Mouse (Mus musculus) myocyte (in vitro differentiated cells): ENCODE measurements around the gene Epb41l3. TPM values are rescaled to one million over a fixed set of nuclear protein-coding genes. Genes with fewer than 3 reads are reported as not detected.

Experiments used
- H3K27me3 ChIP-seq: one replicate; pipeline ENCODE4 v1.6.1; 2011; ENCODE audit not compliant: control insufficient read depth, insufficient read depth, insufficient read length
- H3K36me3 ChIP-seq: one replicate; pipeline ENCODE4 v1.6.1; 2011; ENCODE audit not compliant: control insufficient read depth, insufficient read depth
- H3K4me2 ChIP-seq: one replicate; pipeline ENCODE4 v1.6.1; 2011; ENCODE audit warnings: low read depth, control low read depth
- H3K4me3 ChIP-seq: one replicate; pipeline ENCODE4 v1.5.1; 2011; ENCODE audit warnings: mild to moderate bottlenecking, control low read depth, moderate library complexity
- H3K79me2 ChIP-seq: one replicate; pipeline ENCODE4 v1.6.1; 2011; ENCODE audit not compliant: control insufficient read depth, insufficient read depth
- H3ac ChIP-seq: one replicate; pipeline ENCODE4 v1.6.1; 2011; ENCODE audit not compliant: control insufficient read depth, insufficient read length
- CEBPB ChIP-seq: IDR thresholded peaks from 2 replicates; pipeline ENCODE4 v1.6.1; 2011; ENCODE audit warnings: mild to moderate bottlenecking, moderate library complexity; ENCODE audit not compliant: poor library complexity, insufficient read depth, severe bottlenecking
- E2F4 ChIP-seq: IDR thresholded peaks from one replicate; pipeline ENCODE4 v1.6.1; 2011; ENCODE audit warnings: mild to moderate bottlenecking, control low read depth, moderate library complexity; ENCODE audit not compliant: insufficient read depth
- MAX ChIP-seq: IDR thresholded peaks from one replicate; pipeline ENCODE4 v1.6.1; 2011; ENCODE audit warnings: low read depth, mild to moderate bottlenecking, control low read depth
- MYOD1 ChIP-seq, 3 experiments: IDR thresholded peaks; one replicate each; pipeline ENCODE4 v1.6.1; 2011; ENCODE audit warnings: control low read depth in 2 of 3, low read depth in 2 of 3, mild to moderate bottlenecking in 2 of 3, moderate library complexity in 1 of 3; ENCODE audit not compliant: insufficient read length in 2 of 3, control insufficient read depth in 1 of 3
- MYOG ChIP-seq, 3 experiments: IDR thresholded peaks; one replicate each; pipeline ENCODE4 v1.6.1; 2011; ENCODE audit warnings: control low read depth in 2 of 3, low read depth in 2 of 3, mild to moderate bottlenecking in 2 of 3; ENCODE audit not compliant: insufficient read length in 2 of 3, control insufficient read depth in 1 of 3, insufficient read depth in 1 of 3
- POLR2A ChIP-seq: IDR thresholded peaks from one replicate; pipeline ENCODE4 v1.6.1; 2011; ENCODE audit warnings: low read depth, mild to moderate bottlenecking, control low read depth, moderate library complexity; ENCODE audit not compliant: insufficient read length
- POLR2AphosphoS2 ChIP-seq: IDR thresholded peaks from one replicate; pipeline ENCODE4 v1.6.1; 2011; ENCODE audit warnings: low read depth, control low read depth; ENCODE audit not compliant: insufficient read length
- REST ChIP-seq: IDR thresholded peaks from one replicate; pipeline ENCODE4 v1.6.1; 2011; ENCODE audit warnings: mild to moderate bottlenecking, control low read depth, moderate library complexity; ENCODE audit not compliant: insufficient read depth, insufficient read length
- SRF ChIP-seq: IDR thresholded peaks from one replicate; pipeline ENCODE4 v1.6.1; 2011; ENCODE audit warnings: low read depth; ENCODE audit not compliant: control insufficient read depth, insufficient read length
- TCF12 ChIP-seq: IDR thresholded peaks from one replicate; pipeline ENCODE4 v1.6.1; 2011; ENCODE audit warnings: mild to moderate bottlenecking, control low read depth; ENCODE audit not compliant: poor library complexity, insufficient read depth, severe bottlenecking
- TCF3 ChIP-seq: IDR thresholded peaks from one replicate; pipeline ENCODE4 v1.6.1; 2011; ENCODE audit warnings: low read depth, control low read depth; ENCODE audit not compliant: insufficient read length
- USF1 ChIP-seq: IDR thresholded peaks from one replicate; pipeline ENCODE4 v1.6.1; 2011; ENCODE audit warnings: low read depth, mild to moderate bottlenecking, control low read depth, moderate library complexity
- polyA plus RNA-seq: library from polyadenylated mRNA; unstranded; fragments of >200 nt; fragmentation: generic; extraction: Trizol; gene quantifications from one replicate; pipeline ENCODE4 v1.2.1, GENCODE M21; 2012; ENCODE audit warnings: missing spikeins

Epb41l3 gene
- polyA plus RNA-seq, 1 experiment = 19.5 TPM

- Histone ChIP-seq H3K4me2 (no peak overlapping the region), H3ac (no peak overlapping the region), H3K36me3 (no peaks in the 10 kb centered on the region), H3K4me3 (no peak overlapping the region), H3K27me3 (no peaks in the 10 kb centered on the region), H3K79me2 (no peaks in the 10 kb centered on the region)
- no peak for TF ChIP-seq POLR2A
These were observed 245.0 kb downstream of the Epb41l3 start for GRCm38 (mm10) chr17:69320496-69320895.

- TF ChIP-seq POLR2A = no peak
- TF ChIP-seq USF1 = no peak
- no peak for TF ChIP-seq MYOD1 (IDR thresholded peaks at IDR 0.05; ENCODE audit: control insufficient read depth in 1 of 3, insufficient read length in 2 of 3, low read depth in 2 of 3)
- TF ChIP-seq E2F4 = no peak
- TF ChIP-seq TCF12 = no peak
- no peak for TF ChIP-seq POLR2AphosphoS2
- no peak for TF ChIP-seq MAX
- no peak for TF ChIP-seq REST
- TF ChIP-seq TCF3 = no peak
- TF ChIP-seq CEBPB = no peak
- TF ChIP-seq SRF = no peak
- no peak for TF ChIP-seq MYOG (IDR thresholded peaks at IDR 0.05; ENCODE audit: control insufficient read depth in 1 of 3, insufficient read depth in 1 of 3, insufficient read length in 2 of 3, low read depth in 2 of 3)
- Histone ChIP-seq H3K27me3 (no peaks in the 10 kb centered on the region), H3K4me3 (no peak overlapping the region), H3K36me3 (no peaks in the 10 kb centered on the region), H3K79me2 (no peaks in the 10 kb centered on the region), H3K4me2 (no peak overlapping the region), H3ac (no peak overlapping the region)
These were observed 247.2 kb downstream of the Epb41l3 start for GRCm38 (mm10) chr17:69322721-69323120.

Other genes starting within 250 kb of the Epb41l3 start
- gene Tmem200c, start 249.1 kb upstream of the Epb41l3 start, polyA plus RNA-seq = 0.34 TPM